Mouse (Mus musculus): ENCODE data around the gene Baz2b.

The Baz2b gene

DNA sequence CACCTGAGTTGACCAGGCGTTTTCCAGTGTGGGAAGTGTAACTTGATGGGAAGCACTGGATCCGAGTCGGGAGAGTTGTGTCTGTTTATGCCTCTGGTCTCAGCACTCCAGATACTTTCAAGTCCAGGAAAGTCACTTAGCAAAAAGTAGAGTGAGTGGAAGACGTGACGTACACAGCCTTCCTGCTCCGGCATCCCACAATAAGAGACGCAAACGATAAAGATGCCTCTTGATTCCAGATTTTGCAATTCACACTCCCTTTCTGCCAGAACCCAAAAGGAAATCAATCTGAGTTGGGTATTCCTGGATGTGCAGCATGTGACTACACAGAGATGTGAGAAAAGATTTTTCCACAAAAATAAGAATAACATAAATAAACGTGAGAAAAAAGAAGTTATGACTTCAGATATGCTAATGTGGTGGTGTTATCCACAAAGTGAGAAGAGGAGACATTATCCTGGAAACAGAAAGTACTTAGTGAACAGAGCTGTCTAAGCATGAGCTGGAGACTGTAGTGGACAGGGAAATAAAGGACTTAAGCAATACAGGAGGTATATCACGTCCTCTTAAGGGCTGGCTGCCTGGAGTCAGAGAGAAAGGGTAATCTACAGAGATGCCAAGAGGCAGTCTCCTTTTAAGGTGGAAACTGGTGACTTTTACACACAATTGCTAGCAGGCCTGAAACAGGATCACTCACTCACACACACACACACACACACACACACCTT, 154.7 kb downstream of the Baz2b start:
- DNase-seq (ENCODE audit: low read depth in 1 of 2, low spot score in 2 of 2): no peak

DNA sequence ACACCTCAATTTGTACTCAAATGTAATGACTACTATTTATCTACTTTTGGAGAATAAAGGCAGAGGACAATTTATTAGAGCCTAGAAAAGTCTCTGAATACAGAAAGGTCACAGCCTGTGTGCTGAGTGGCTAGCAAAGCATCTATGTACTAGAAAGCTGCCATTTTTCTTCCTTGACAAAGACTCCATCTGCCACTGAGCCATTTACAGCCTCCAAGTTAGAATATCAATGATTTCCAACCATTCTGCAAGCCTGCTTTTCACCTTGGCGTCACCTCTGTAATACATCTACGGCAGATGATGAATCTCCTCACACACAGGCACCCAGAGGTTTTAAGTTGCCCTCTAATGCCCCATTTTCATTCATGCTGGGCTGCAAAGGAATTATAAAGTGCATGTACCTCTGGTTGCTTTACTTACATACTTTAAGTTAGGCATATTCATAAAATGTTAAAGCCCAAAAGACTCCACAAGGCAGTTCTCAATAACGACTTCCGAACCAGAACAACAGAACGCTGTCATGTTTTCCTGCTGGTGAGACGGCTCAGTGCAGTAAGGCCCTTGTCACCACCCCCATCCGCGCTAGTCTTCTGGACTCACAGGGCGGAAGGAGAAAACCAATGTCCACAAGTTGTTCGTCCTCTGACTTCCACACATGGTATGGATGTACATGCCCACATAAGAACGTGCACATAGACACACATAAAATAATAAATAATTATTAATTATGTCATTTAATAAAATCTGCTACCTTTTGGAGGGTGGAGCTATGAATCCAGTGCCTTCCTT, 156.2 kb downstream of the Baz2b start:
- no peak for DNase-seq (ENCODE audit: low read depth in 1 of 2, low spot score in 2 of 2)

- no peak for DNase-seq (ENCODE audit: low read depth in 1 of 2, low spot score in 2 of 2)
Observed at GRCm38 (mm10) chr2:60050667-60051460, 158.8 kb downstream of the Baz2b start.

- DNase-seq (ENCODE audit: low read depth in 1 of 2, low spot score in 2 of 2): no peak
Observed at GRCm38 (mm10) chr2:60049889-60050288, 159.8 kb downstream of the Baz2b start.

DNA sequence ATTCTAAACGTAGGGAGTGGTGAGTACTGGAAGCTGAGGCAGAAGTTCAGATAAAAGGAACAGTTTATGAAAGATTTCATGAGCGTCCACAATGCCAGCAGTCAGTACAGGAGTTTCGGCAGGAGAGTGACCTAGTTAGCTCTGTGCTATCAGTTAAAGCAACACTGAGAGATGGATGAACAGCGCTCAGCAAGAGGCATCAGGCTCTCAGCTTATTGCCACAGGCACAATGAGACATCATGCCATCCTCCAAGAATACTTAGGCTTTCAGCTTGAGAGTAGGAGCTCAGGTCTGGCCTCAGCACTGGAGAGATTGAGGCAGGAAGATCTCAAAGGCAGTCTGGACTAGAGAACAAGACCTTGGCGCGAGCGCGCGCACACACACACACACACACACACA, 160.3 kb downstream of the Baz2b start:
- DNase-seq (ENCODE audit: low read depth in 1 of 2, low spot score in 2 of 2): no peak

- no peak for DNase-seq (ENCODE audit: low read depth in 1 of 2, low spot score in 2 of 2)
Observed at GRCm38 (mm10) chr2:60045995-60046394, 163.6 kb downstream of the Baz2b start.

DNA sequence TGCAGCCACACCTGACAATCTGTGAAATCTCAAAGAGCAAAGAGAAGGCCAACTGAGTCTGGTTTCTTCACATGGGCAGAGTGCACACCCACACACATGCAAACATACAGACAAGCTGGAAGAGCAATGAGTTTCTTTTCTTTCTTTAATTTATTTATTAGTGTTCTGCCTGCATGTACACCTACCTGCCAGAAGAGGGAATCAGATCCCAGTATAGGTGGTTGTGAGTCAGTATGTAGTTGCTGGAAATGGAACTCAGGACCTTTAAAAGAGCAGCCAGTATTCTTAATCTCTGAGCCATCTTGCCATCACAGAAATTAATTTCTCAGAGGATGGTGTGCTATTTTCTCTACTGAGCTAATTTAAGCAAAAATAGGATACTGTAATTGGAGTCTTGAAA, 164.7 kb downstream of the Baz2b start:
- no peak for DNase-seq (ENCODE audit: low read depth in 1 of 2, low spot score in 2 of 2)

- DNase-seq (ENCODE audit: low read depth in 1 of 2, low spot score in 2 of 2): no peak
Observed at GRCm38 (mm10) chr2:60044540-60044939, 165.1 kb downstream of the Baz2b start.

GRCm38 (mm10) chr2:60042699-60043098, 166.9 kb downstream of the Baz2b start:
- no peak for DNase-seq (ENCODE audit: low read depth in 1 of 2, low spot score in 2 of 2)

- no peak for DNase-seq (ENCODE audit: low read depth in 1 of 2, low spot score in 2 of 2)
Observed at GRCm38 (mm10) chr2:60041485-60042274, 168.0 kb downstream of the Baz2b start.

GRCm38 (mm10) chr2:60040162-60040561, 169.5 kb downstream of the Baz2b start:
- DNase-seq (ENCODE audit: low read depth in 1 of 2, low spot score in 2 of 2): no peak

GRCm38 (mm10) chr2:60037011-60037551, 172.6 kb downstream of the Baz2b start:
- peak in 1 of 2 experiments; percentile 18 for DNase-seq (ENCODE audit: low read depth in 1 of 2, low spot score in 2 of 2)

DNA sequence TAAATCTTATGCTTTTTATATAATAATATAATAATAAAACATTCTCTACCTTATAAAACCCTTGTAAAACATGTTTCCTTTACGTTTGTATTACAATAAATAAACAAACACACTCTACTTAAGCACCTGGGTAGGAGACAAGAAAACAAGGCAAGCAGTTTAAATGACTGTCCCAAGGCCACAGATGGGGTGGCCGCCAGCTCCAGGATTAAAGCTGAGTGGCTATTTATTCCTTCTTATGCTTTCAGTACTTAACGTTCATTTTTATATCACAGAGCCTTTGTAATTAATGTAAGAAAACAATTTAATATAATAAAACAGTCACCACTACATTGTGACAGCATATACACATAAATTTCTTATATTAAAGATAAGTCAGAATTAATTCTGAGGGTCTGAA, 173.3 kb downstream of the Baz2b start:
- no peak for DNase-seq (ENCODE audit: low read depth in 1 of 2, low spot score in 2 of 2)

DNA sequence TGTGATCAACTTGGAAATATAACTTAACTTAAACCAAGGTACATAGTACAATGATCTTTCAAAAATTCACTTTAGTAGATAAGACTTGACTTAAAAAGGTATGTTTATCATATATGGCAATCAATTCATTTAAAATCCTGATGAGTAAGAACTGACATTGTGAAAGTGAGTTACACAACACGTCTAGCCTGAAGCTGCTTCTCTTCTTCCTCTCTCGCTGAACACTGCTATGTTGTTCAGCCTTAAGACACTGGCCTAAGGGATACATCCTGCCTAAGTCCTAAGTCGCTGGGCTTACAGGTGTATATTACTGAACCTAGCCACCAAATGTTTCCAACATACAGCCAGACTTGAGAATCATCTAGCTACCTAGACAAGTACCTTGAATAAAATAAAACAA, 178.6 kb downstream of the Baz2b start:
- no peak for DNase-seq (ENCODE audit: low read depth in 1 of 2, low spot score in 2 of 2)

- DNase-seq (ENCODE audit: low read depth in 1 of 2, low spot score in 2 of 2): no peak
Observed at GRCm38 (mm10) chr2:60029020-60029419, 180.6 kb downstream of the Baz2b start.

GRCm38 (mm10) chr2:60027166-60027565, 182.5 kb downstream of the Baz2b start:
- DNase-seq (ENCODE audit: low read depth in 1 of 2, low spot score in 2 of 2): no peak

DNA sequence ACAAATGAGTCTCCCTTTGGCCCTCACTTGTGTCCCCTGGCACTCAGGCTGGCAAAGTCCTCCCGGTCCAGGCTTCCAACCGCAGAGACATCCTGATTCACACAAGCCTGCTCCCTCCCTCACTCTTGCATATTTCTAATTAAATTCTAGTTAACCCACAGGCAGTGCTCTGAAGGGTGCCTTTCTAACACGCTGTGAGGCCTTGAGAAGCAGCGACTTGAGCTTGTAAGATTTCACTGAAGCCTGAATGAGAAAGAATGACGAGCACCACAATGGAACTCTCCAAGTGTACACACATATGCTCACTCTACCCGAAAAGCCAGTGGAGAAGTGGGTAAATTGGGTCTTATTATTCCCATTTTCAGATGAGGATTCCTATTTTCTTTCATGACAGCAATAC, 183.1 kb downstream of the Baz2b start:
- no peak for DNase-seq (ENCODE audit: low read depth in 1 of 2, low spot score in 2 of 2)

GRCm38 (mm10) chr2:60023777-60024176, 185.9 kb downstream of the Baz2b start:
- DNase-seq (ENCODE audit: low read depth in 1 of 2, low spot score in 2 of 2): no peak

DNA sequence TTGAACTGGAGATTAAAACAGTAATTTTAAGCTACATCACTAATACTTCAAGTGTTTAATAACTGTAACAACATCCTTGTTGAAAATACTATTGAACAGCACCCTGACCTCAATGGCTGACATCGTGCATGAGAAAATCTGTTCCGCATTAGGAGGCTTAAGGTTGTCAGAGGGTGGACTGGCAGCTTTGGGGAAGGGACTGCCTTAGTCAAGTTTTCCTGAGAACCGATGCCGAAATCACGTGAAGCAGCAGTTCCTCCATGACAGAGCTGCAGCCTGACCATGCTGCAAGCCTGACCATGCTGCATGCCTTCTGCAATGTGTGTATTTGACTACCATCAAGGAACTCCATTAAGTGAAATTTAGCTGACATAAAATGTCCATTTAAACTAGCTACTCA, 188.1 kb downstream of the Baz2b start:
- DNase-seq (ENCODE audit: low read depth in 1 of 2, low spot score in 2 of 2): no peak

- DNase-seq (ENCODE audit: low read depth in 1 of 2, low spot score in 2 of 2): no peak
Observed at GRCm38 (mm10) chr2:60021138-60021537, 188.5 kb downstream of the Baz2b start.
